In genomic region chr13:94242897-94243296, GRCm38 (mm10) we compare ENCODE assay signal across 18 mouse cellular contexts.
"Had no signal": no experiment of that assay in that cellular context is flagged by ENCODE, and none has a peak within 500 bp of the region (broad histone marks: within the 10 kb centered on the region; RNA-seq: fewer than 3 reads in every experiment).

No protein-coding gene starts in this region.

- H3K4me2 ChIP-seq: lung, embryonic 15.5 days; midbrain, embryonic 11.5 days; midbrain, embryonic 13.5 days; midbrain, embryonic 15.5 days; neural tube, embryonic 12.5 days; stomach, embryonic 15.5 days had no signal

- ATAC-seq: liver, postnatal 0 days; lung, postnatal 0 days; midbrain, embryonic 13.5 days; midbrain, embryonic 15.5 days had no signal

- H3K27me3 ChIP-seq: lung, embryonic 15.5 days; megakaryocyte, embryonic 14.5 days; midbrain, embryonic 13.5 days; midbrain, embryonic 15.5 days; neural tube, embryonic 12.5 days; stomach, embryonic 15.5 days had no signal

- H3K36me3 ChIP-seq: lung, embryonic 15.5 days; midbrain, embryonic 13.5 days; midbrain, embryonic 15.5 days; neural tube, embryonic 12.5 days; stomach, embryonic 15.5 days had no signal

- H3K9me3 ChIP-seq: lung, embryonic 15.5 days; megakaryocyte, embryonic 14.5 days; midbrain, embryonic 13.5 days; midbrain, embryonic 15.5 days; neural tube, embryonic 12.5 days; stomach, embryonic 15.5 days had no signal

- H3K4me3 ChIP-seq: lung, embryonic 15.5 days; megakaryocyte, embryonic 14.5 days; midbrain, embryonic 13.5 days; midbrain, embryonic 15.5 days; neural tube, embryonic 12.5 days; stomach, embryonic 15.5 days had no signal

- H3K9ac ChIP-seq: liver, postnatal 0 days; lung, embryonic 15.5 days; midbrain, embryonic 13.5 days; midbrain, embryonic 15.5 days; neural tube, embryonic 12.5 days; stomach, embryonic 15.5 days had no signal

- DNase-seq: liver, postnatal 0 days; lung, adult 2 months; lung, postnatal 14 days; lung, postnatal 36 days; right cerebral cortex, postnatal 14 days; thymus, adult 18-20 months; thymus, postnatal 14 days; thymus, postnatal 36 days had no signal

- H3K27ac ChIP-seq: lung, embryonic 15.5 days; macrophage; midbrain, embryonic 13.5 days; midbrain, embryonic 15.5 days; neural tube, embryonic 12.5 days; stomach, embryonic 15.5 days; stomach, postnatal 0 days had no signal

- H3K4me1 ChIP-seq: lung, embryonic 15.5 days; stomach, embryonic 15.5 days had no signal
